Mouse (Mus musculus) embryo, embryonic 11.5 days (tissue): ENCODE results near the gene Zfp217.
A peak's percentile ranks its signal among the peaks of the same experiment; 100 is the strongest.

Experiments
- DNase-seq: peaks from one replicate; pipeline ENCODE4 v3.0.0-alpha.2; 2012; ENCODE audit warnings: low read depth, low spot score

Zfp217 gene

DNA sequence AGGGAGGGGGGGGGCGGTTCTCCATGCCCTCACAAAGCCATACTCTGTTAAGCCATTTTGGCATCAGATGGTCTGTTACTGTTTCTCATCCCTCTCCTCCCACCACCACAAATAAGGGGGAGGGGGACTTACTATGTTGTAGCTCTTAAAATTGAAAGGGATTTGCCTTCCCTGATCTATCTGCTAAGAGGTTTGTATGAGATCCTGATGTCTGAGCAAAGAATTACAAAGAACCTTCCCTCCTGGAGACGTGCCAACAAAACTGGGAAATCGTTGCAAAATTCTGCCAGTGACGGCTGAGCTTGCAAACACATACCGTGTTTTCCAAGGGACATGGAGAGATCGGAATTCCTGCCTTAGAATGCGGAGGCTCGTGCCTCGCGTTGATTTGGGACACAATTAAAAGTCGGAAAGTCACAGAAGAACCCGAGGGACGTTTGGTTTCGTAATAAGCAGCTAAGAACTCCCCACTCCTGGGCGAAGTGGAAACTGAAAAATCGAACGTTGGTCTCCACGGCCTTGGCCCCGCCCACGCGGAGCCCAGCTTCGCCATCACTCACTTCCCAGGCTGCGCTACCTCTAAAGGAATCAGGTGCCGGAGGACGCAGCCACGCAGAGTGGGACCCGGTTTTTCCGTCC, 14.7 kb downstream of the Zfp217 start:
- no peak for DNase-seq

DNA sequence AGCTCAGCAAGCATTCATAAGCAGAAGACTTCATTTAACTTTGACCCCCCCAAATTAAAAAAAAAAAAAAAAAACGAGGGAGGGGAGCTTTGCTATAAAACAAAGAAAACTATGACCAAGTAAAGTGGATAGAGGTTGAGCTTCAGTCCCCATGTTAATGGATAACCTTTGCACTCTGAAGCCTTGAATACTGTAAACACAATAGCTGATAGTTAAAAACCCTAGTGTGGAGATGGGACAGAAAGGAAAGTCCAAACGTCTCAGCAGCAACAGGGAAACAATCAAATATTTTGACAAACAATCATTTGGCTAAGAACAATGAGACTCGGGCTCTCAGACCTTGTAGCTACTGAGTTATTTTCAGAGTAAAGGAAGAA, 15.2 kb downstream of the Zfp217 start:
- DNase-seq, result no peak

DNA sequence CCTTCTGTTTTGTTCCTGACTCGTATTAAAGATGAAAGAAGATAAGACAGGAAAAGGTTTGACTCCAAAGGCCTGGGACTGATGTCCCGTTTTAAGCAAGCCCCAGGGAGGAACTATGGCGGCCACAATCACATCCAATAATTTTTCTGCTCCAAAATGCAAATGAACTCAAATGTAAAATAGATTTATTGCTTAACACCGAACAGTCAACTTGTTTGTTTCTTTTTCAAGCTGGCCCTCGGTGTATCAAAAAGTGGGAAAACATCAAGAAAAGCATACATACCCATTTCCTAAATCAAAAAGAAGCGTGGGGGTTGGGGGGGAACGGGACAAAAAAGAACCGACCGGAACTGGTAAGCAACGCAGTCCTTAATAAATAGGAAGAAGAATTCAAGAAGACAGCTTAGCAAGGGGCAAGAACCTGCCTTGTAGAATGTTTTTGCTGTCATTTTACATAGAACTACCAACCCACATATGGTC, 15.9 kb downstream of the Zfp217 start:
- DNase-seq, result no peak

DNA sequence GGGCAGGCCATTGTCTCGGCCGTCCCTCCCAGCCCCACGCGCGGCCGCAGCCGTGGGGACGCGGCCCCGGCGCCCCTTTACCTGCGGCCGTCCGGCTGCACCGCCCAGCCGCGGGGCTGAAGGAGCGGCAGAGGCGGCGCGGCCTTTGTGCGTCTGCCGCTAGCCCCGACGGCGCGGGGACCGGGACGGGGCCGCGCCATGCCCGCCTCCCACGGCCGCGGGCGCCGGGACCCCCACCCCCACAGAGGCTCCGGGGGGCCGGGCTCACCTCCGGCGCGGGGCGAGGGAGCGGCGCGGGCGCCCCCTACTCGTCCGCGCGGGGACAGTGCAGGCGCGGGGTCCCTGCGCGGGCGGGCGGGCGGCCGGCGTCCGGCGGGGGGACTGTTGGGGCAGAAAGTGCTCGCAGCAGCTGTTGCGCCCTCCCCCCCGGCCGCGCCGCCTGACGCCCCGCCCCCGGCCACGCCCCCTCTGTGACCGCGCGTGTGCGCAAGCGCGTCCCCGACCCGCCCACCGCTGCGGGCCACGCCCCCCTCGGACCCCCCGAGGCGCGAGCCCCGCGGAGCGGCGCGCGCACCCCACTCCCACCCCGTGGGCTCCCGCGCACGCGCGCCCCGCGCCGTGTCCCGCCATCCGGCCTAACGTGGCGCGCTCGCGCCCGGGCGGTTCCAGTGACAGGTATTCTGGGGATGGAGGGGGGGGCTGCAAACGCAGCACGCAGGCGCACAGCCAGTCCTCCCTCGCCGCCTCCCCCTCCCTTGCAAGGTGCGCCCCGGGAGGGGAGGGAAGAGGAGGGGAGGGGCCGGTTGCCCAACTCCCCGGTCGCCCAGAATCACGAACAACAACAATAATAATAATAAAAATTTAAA, 16.9 kb downstream of the Zfp217 start:
- peak; percentile 84 for DNase-seq

DNA sequence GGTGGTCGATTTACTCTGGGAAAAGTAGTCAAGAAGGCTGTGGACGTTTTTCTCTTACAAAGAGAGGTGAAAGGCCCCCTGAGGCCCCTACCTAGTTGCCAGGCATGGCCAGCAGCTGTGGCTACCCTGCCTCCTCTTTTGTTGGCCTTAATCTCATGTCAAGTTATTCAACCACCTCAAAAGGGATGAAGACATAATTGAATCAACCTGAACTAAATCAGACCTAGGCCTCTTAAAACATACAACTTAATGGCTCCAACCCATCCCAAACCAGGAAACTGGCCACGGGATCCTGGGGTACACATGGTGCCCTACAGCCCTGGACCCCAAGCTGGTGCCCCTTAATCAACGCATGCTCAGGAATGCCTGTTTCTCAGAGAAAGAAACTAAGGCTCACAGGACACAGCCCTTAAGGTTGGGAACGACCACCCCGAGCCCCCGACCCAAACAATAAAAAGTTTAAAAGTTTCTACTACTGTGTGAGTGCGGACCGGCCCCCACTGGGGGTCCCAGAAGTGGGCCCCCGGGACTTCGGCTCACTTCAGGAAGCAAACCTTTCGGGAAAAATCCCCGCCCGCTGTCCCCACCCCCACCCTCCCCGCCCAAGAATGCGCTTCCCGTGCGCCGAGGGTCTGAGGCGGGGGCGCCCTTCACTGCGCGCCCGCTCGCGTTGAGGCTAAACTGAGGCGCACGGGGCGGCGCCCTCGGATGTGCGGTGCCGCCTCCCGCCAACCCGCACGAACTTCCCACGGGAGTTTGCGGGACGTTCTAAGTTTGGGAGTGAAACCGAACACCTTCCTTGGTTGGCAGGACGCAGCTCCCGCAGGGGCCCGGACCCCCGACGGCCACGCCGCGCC, 17.8 kb downstream of the Zfp217 start:
- DNase-seq, result peak; percentile 50

DNA sequence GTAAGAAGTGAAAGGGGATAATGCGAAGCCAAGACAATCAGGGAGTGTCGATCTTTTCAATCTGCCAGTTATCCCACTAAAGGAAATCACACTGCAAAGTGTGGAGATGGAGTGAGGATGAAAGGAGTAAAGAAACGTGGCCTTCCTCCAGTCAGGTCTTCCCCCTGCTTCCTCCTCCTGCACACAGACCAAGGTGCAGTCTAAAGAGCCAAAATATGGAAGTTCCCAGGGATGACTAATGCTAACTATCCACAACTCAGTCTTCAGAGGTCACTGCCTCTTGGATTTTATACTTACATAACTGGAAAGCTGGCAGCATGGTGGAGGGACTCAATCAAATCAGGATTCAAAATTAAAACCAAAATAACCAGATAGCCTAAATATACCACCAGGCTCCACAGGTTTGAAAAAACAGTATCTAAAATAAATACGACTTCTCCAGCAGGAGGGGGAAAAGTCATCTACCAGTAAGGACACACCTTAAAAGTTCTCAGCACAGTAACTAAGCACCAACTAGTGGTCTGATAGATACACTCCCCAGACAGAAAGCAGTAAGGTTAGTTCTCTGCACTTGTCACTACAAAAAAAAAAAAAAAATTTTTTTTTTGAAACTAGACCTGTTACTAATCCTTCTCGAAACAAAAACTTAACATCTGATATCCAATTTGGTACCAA, 18.5 kb downstream of the Zfp217 start:
- no peak for DNase-seq

DNA sequence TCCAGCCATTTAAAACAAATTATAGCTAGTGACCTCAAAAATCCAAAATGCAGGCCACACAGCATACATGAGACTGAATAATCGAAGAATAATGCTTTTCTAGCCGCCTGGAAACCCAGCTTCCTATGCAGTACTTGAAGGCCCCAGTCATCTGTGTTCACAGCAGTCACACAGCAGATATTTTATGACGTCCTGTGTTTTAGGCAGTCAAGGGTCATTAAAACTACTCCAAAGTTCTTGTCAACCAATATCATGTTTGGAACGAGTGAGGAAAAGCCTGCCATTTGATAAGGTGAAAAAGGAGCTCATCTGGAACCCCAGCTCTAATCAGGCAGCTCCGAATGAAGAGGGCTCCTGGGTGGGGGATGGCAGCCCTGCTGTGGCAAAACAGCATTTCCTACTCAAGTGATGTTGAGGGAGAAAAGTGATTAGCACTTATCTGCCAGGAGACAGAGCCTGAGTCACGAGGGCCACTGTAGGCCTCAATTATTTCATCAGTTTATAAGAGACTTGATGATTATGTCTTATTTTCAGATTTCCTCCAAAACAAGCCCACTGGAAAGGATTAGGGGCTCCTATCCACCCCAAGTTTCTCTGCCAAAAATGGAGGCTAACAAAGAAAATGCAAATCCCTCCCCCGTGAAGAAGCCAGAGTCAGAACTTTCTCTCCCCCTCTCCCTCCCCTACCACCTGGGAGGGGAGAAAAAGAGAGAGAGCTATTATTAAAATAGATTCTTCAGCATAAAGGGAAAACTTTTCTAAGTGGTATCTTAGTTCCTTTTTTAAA, 19.2 kb downstream of the Zfp217 start:
- DNase-seq, result no peak

DNA sequence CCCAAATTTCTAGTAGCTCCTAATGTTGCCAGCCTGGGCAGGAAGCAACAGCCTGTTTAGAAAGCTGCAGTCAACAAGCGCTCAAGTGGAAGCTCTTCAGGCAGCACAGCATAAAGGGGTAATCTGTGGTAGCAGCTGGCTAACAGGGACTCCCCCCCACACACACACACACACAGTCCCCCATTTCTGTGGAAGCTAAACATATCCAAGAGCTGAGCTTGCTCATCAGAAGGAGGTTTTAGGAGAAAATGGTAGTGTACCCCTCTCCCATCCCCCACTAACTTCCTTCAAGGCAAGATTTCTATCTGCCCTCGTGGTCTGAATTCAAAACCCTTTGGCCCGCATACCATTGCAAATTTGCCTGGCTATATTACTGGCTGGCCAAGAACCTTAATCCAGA, 20.4 kb downstream of the Zfp217 start:
- DNase-seq, result no peak

DNA sequence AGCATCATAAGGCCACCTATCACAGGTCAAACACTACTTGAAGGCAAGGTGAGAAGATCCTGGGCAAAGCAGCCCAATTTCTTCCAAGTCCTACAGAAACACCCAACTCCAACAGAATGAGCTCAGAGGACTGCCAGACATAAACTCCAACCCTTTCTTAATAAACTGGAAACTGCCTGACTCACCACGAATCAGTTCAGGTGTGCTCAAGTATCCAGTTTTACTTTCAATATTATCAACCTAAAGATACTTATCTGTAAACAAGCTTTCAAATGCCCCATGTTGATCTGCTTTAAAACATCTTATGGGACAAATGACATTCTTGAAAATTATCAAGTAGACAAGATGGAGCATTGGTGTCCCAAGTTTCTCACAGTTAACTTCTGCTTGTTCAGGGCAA, 21.6 kb downstream of the Zfp217 start:
- no peak for DNase-seq

DNA sequence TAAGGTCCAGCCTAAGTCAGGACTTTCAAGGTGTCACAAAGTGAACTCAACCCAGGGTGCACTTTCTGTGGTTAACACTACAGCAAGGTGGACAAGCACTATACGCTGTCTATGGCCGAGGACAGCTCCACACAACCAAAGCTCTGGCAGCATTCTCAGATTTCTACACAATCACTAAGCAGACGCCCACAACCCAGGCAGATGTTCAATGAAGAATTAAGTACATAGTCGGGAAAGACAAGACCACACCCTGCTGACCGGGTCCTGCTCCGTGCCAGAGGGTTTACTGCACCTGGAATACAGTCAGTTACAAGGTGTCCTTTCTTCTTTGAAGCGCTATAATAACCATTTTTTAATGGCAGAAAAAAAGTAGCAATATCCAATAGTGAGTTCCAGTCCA, 25.7 kb downstream of the Zfp217 start:
- DNase-seq, result no peak

DNA sequence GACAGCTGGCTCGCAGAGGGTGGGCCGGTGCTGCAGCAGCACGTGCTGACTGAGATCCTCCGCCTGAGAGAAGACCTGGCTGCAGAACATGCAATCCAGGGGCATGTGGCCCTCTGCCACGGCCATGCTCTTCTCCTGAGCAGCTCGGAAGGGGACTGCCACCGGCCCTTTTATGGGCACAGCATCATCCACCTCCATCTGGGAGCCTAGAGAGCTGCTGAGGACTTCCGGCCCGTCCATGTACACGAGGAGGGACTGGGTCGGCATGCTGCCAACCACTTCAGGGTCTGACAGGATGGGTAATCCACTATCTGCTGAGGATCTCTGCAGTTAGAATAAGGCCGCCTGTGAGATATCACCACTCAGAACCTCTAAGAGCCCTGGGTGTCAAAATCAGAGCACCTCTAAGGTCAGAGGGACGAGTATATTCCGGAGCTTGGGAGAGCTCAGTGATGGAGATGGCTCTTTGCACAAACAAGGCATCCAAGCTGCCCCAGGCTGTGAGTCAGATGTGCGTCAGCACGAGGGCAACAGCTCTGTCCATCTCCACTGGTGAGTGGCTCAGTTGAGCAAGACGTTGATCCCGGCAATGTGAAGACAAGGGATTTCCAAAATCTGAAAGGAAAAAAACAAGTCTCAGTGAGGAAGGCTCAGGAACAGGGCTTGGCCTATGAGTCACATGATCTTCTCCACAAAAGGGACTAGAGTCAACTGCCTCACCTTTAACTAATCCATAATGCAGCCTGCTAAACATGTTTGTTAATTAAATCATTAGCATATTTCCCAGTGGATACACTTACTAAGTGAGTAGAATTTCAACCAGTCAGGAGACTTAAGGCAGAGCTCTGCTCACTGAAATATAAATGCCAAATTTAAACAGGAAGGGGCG, 27.5 kb downstream of the Zfp217 start:
- no peak for DNase-seq

DNA sequence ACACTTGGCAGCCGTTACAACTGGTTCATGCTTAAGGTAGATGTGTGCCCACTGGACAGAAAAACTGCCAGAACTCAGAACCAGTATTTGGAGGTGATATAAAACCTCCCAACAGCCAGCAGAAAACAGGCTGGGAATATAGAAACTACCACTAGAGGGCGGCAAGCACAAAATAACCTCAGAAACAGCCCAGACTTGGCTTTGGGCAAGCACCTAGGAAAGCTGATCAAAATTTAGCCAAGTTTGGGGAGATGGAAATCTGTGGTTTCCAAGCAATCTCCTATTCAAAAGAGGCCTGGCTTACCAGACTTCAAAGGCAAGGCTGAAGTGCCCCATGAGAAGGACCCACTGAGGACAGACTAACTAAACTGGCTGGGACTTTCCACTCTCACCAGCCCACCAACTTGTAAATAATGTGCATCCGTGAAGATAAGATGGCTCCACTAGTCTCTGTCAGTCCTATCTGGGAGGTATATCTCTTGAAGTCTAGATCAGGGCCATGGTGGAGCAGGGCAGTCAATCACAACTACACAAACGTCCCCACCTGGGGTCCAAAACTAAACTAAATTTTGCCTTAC, 31.1 kb downstream of the Zfp217 start:
- DNase-seq, result peak; percentile 50

DNA sequence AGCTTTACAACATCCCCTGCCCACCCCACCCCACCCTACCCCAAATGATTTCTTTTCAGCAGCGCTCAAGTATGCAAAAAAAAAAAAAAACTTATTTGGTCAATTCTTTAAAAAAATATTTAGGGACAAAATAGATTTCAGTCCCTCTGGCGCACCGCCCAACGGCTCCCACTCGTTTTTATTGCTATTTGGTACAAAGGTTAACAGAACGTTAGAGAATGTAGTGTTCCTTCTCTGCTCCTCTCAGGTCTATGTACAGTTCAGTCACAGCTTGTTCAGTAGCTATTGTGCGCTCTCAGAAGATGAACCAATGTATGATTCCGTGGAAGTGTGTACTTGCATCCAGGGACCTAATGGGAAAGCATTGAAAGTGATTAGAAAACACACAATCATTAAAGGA, 37.6 kb downstream of the Zfp217 start:
- no peak for DNase-seq

DNA sequence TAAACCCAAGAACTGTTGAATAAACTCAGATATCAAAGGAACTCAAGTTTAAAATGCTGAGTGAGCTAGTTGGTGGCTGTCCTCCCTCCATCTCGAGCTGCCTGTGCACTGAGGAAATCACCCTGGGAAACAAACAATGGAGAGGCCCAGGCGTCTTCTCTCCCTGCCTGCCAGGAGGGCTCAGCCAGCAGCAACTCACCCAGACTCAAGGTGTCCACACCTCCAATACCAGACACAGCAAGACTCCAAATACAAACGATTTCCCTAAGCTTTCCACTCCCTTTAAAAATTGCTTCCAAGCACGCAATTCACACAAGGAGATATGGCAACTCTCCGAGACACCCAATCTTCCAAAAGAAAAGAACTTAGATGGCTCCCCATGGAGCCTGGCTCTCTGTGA, 38.4 kb downstream of the Zfp217 start:
- no peak for DNase-seq

DNA sequence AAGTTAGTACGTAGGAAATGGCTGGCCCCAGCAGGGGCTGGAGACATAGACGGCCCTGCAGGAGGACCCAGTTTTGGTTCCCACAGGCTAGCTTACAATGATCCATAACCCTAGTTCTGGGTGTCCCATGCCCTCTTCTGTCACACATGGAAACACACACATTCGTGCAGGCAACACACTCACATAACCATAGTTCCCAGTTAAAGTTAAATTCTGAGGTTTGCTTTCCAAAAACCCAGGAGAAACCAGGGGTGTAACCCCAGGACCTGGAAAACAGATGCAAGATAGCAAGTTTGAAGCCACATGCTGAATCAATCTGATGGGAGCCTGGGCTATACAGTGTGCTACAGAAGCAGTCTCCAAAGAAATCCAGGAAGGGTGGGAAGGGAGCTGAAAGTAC, 40.1 kb downstream of the Zfp217 start:
- DNase-seq, result no peak

DNA sequence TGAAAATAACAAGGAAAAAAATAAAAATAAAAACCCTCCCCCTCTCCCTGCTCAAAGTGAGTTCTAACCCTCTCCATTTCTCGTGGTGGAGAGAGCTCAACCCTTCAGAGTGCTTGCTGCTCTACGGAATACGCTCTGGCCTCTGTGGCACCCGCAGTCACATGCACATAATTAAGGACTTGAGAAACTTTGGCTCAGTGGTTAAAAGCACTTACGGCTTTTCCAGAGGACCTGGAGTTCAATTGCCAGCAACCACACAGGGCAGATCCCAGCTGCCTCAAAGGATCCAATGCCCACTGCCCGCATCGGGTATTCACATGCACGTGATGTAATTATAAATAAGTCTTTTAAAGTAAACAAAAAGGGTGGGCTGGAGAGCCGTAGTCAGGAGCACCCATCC, 41.9 kb downstream of the Zfp217 start:
- no peak for DNase-seq

DNA sequence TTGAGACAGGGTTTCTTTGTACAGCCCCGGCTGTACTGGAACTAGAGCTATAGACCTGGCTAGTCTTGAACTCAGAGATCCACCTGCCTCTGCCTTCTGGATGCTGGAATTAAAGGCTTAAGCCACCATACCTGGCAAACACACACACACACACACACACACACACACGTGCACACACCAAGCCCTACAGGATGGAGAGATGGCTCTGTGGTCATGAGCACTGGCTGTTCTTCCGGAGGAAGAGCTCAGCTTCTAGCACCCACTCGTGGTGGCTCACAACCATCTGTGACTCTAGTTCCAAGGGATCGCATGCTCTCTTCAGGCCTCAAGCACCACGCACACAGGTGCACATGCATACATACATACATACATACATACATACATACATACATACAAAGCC, 43.5 kb downstream of the Zfp217 start:
- no peak for DNase-seq

DNA sequence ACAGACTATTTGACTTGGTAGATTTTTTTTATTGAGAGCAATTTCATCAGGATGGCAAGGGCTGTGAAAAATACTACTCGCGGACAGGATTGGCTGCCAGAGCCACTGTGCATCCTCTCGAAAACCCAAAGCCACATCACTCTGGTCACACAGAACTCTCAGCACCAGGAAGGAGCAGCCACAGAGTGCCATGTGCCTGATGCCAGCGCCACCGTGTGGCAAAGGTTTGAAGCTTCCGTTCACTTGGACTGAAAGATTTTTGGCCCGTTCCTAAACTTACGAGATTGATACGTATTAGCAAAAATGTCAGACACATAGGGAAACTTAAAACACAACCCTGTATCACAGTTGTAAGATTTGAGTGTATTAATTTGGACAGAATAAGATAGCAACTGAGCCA, 44.1 kb downstream of the Zfp217 start:
- DNase-seq, result peak; percentile 40

DNA sequence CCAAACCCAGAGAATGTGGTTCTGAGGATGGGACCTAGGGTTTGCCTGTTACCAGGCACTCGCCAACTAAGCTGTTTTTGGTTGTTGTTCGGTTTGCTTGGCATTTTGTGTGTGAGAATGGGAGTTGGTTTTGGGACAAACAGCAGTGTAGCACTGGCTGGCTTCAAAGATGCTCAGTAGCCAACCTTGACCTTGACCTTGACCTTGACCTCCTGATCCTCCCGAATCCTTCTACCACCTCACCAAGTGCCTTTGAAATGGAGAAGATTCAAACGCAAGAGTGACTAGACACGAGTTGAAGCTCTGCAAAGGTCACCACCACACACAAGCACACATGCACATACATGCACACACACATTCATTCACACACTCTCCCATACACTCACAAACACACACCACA, 44.6 kb downstream of the Zfp217 start:
- DNase-seq, result no peak

DNA sequence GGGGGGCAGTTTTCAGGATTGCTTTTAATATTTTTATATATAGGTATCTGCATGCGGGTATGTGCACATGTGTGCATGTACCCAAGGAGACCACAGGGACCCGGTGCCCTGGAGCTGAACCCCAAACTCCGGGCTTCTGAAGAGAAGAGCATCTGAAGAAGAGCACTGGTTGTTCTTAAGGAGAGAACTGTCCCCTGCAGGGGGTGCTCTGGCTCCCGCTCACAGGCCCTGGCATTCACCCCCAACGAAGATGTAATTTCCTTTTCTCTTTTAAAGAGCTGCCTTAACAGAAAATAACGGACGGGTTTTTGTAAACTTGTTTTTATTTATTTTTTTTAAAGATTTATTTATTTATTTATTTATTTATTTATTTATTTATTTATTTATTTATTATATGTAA, 46.0 kb downstream of the Zfp217 start:
- no peak for DNase-seq
